Mouse (Mus musculus): ENCODE data around the gene Psmb5.

GRCm38 (mm10) chr14:54576241-54577088, 41.4 kb downstream of the Psmb5 start:
- no peak for TF ChIP-seq CTCF (conservative IDR thresholded peaks at IDR 0.05; ENCODE audit: low read length)
- no peak for TF ChIP-seq POU5F1 (IDR thresholded peaks at IDR 0.05; ENCODE audit: borderline replicate concordance, low read length)
- no peak for TF ChIP-seq NANOG (IDR thresholded peaks at IDR 0.05; ENCODE audit: borderline replicate concordance, low read length)

All from E14TG2a.4 (cell line).